Mouse (Mus musculus): Measurements from ENCODE around the gene Gm10295. TPM values are rescaled to one million over a fixed set of nuclear protein-coding genes. Genes with fewer than 3 reads are reported as not detected.

The Gm10295 gene
- polyA plus RNA-seq, 1 experiment from 2014 or later = not detected

- WGBS = 80% methylated on average over 3 of the region's 3 CpGs
- Histone ChIP-seq H3K36me3 (ENCODE audit: control insufficient read depth, insufficient read depth, low read length) (no peaks in the 10 kb centered on the region), H3K4me3 (ENCODE audit: low read length) (no peak overlapping the region), H3K27ac (ENCODE audit: low read length) (no peak overlapping the region), H3K27me3 (replicated peaks; ENCODE audit: control insufficient read depth, insufficient read depth, low read length) (no peaks in the 10 kb centered on the region), H3K4me2 (ENCODE audit: low read depth, low read length) (no peak overlapping the region), H3K4me1 (ENCODE audit: control insufficient read depth, insufficient read depth, low read length) (no peaks in the 10 kb centered on the region), H3K9ac (ENCODE audit: low read depth, low read length) (no peak overlapping the region), H3K9me3 (ENCODE audit: control insufficient read depth, low read length) (no peaks in the 10 kb centered on the region)
- no peak for ATAC-seq
These were observed 18.8 kb upstream of the Gm10295 start for GRCm38 (mm10) chr7:71370128-71370527.

- H3K36me3 ChIP-seq (ENCODE audit: control insufficient read depth, insufficient read depth, low read length) = no peaks in the 10 kb centered on the region
- peak; percentile 50; the same call in 1 of the 2 replicates for ATAC-seq
- no peaks in the 10 kb centered on the region for H3K9me3 ChIP-seq (ENCODE audit: control insufficient read depth, low read length)
- peak overlapping the region; percentile 36 for H3K27ac ChIP-seq (ENCODE audit: low read length)
- H3K4me3 ChIP-seq (ENCODE audit: low read length) = no peak overlapping the region
- 62% methylated on average over 13 of the region's 13 CpGs for WGBS
- no peak overlapping the region for H3K4me2 ChIP-seq (ENCODE audit: low read depth, low read length)
- H3K27me3 ChIP-seq (replicated peaks; ENCODE audit: control insufficient read depth, insufficient read depth, low read length) = no peaks in the 10 kb centered on the region
- no peaks in the 10 kb centered on the region for H3K4me1 ChIP-seq (ENCODE audit: control insufficient read depth, insufficient read depth, low read length)
- no peak overlapping the region for H3K9ac ChIP-seq (ENCODE audit: low read depth, low read length)
These were observed 17.4 kb upstream of the Gm10295 start for GRCm38 (mm10) chr7:71368543-71369181.

GRCm38 (mm10) chr7:71355596-71355995 lies 4.3 kb upstream of the Gm10295 start:
- ATAC-seq = no peak
- WGBS = 51% methylated on average over 5 of the region's 5 CpGs
- Histone ChIP-seq H3K4me1 (ENCODE audit: control insufficient read depth, insufficient read depth, low read length) (no peaks in the 10 kb centered on the region), H3K4me2 (ENCODE audit: low read depth, low read length) (no peak overlapping the region), H3K4me3 (ENCODE audit: low read length) (no peak overlapping the region), H3K9ac (ENCODE audit: low read depth, low read length) (no peak overlapping the region), H3K9me3 (ENCODE audit: control insufficient read depth, low read length) (no peaks in the 10 kb centered on the region), H3K36me3 (ENCODE audit: control insufficient read depth, insufficient read depth, low read length) (no peaks in the 10 kb centered on the region), H3K27ac (ENCODE audit: low read length) (no peak overlapping the region), H3K27me3 (replicated peaks; ENCODE audit: control insufficient read depth, insufficient read depth, low read length) (no peaks in the 10 kb centered on the region)

- Histone ChIP-seq H3K27me3 (replicated peaks; ENCODE audit: control insufficient read depth, insufficient read depth, low read length) (no peaks in the 10 kb centered on the region), H3K4me1 (ENCODE audit: control insufficient read depth, insufficient read depth, low read length) (no peaks in the 10 kb centered on the region)
- 78% methylated on average over 9 of the region's 9 CpGs for WGBS
These were observed 2.4 kb downstream of the Gm10295 start for GRCm38 (mm10) chr7:71348922-71349321.

GRCm38 (mm10) chr7:71324919-71325583 lies 26.2 kb downstream of the Gm10295 start:
- H3K9ac ChIP-seq (ENCODE audit: low read depth, low read length) = no peak overlapping the region
- H3K4me1 ChIP-seq (ENCODE audit: control insufficient read depth, insufficient read depth, low read length) = no peaks in the 10 kb centered on the region
- H3K9me3 ChIP-seq (ENCODE audit: control insufficient read depth, low read length) = no peaks in the 10 kb centered on the region
- 48% methylated on average over 11 of the region's 11 CpGs for WGBS
- no peaks in the 10 kb centered on the region for H3K27me3 ChIP-seq (replicated peaks; ENCODE audit: control insufficient read depth, insufficient read depth, low read length)
- H3K36me3 ChIP-seq (ENCODE audit: control insufficient read depth, insufficient read depth, low read length) = no peaks in the 10 kb centered on the region
- H3K27ac ChIP-seq (ENCODE audit: low read length) = no peak overlapping the region
- no peak overlapping the region for H3K4me2 ChIP-seq (ENCODE audit: low read depth, low read length)
- ATAC-seq = no peak
- H3K4me3 ChIP-seq (ENCODE audit: low read length) = no peak overlapping the region

More at GRCm38 (mm10) chr7:71348922-71349321, 2.4 kb downstream of the Gm10295 start:
- Histone ChIP-seq H3K27ac (ENCODE audit: low read length) (no peak overlapping the region), H3K9ac (ENCODE audit: low read depth, low read length) (no peak overlapping the region), H3K9me3 (ENCODE audit: control insufficient read depth, low read length) (no peaks in the 10 kb centered on the region), H3K4me2 (ENCODE audit: low read depth, low read length) (no peak overlapping the region), H3K36me3 (ENCODE audit: control insufficient read depth, insufficient read depth, low read length) (no peaks in the 10 kb centered on the region), H3K4me3 (ENCODE audit: low read length) (no peak overlapping the region)
- ATAC-seq = no peak

GRCm38 (mm10) chr7:71313148-71313765 lies 38.0 kb downstream of the Gm10295 start:
- ATAC-seq = no peak
- H3K27me3 ChIP-seq (replicated peaks; ENCODE audit: control insufficient read depth, insufficient read depth, low read length) = no peaks in the 10 kb centered on the region
- H3K9ac ChIP-seq (ENCODE audit: low read depth, low read length) = no peak overlapping the region
- H3K9me3 ChIP-seq (ENCODE audit: control insufficient read depth, low read length) = no peaks in the 10 kb centered on the region
- no peaks in the 10 kb centered on the region for H3K36me3 ChIP-seq (ENCODE audit: control insufficient read depth, insufficient read depth, low read length)
- no peak overlapping the region for H3K27ac ChIP-seq (ENCODE audit: low read length)
- no peaks in the 10 kb centered on the region for H3K4me1 ChIP-seq (ENCODE audit: control insufficient read depth, insufficient read depth, low read length)
- no peak overlapping the region for H3K4me3 ChIP-seq (ENCODE audit: low read length)
- WGBS = 59% methylated on average over 7 of the region's 7 CpGs
- H3K4me2 ChIP-seq (ENCODE audit: low read depth, low read length) = no peak overlapping the region

GRCm38 (mm10) chr7:71312375-71312774 lies 38.9 kb downstream of the Gm10295 start:
- Histone ChIP-seq H3K27ac (ENCODE audit: low read length) (no peak overlapping the region), H3K4me2 (ENCODE audit: low read depth, low read length) (no peak overlapping the region)

GRCm38 (mm10) chr7:71311411-71311810 lies 39.9 kb downstream of the Gm10295 start:
- peak; percentile 44 for ATAC-seq
- Histone ChIP-seq H3K4me1 (ENCODE audit: control insufficient read depth, insufficient read depth, low read length) (no peaks in the 10 kb centered on the region), H3K4me3 (ENCODE audit: low read length) (no peak overlapping the region), H3K36me3 (ENCODE audit: control insufficient read depth, insufficient read depth, low read length) (no peaks in the 10 kb centered on the region), H3K9ac (ENCODE audit: low read depth, low read length) (no peak overlapping the region), H3K27me3 (replicated peaks; ENCODE audit: control insufficient read depth, insufficient read depth, low read length) (no peaks in the 10 kb centered on the region), H3K27ac (ENCODE audit: low read length) (no peak overlapping the region), H3K9me3 (ENCODE audit: control insufficient read depth, low read length) (no peaks in the 10 kb centered on the region), H3K4me2 (ENCODE audit: low read depth, low read length) (no peak overlapping the region)
- WGBS = 43% methylated on average over 11 of the region's 11 CpGs

More at GRCm38 (mm10) chr7:71312375-71312774, 38.9 kb downstream of the Gm10295 start:
- no peaks in the 10 kb centered on the region for H3K4me1 ChIP-seq (ENCODE audit: control insufficient read depth, insufficient read depth, low read length)
- H3K4me3 ChIP-seq (ENCODE audit: low read length) = no peak overlapping the region
- ATAC-seq = no peak
- H3K36me3 ChIP-seq (ENCODE audit: control insufficient read depth, insufficient read depth, low read length) = no peaks in the 10 kb centered on the region
- H3K9me3 ChIP-seq (ENCODE audit: control insufficient read depth, low read length) = no peaks in the 10 kb centered on the region
- H3K9ac ChIP-seq (ENCODE audit: low read depth, low read length) = no peak overlapping the region
- H3K27me3 ChIP-seq (replicated peaks; ENCODE audit: control insufficient read depth, insufficient read depth, low read length) = no peaks in the 10 kb centered on the region
- 70% methylated on average over 3 of the region's 3 CpGs for WGBS

- no peak overlapping the region for H3K9ac ChIP-seq (ENCODE audit: low read depth, low read length)
- no peaks in the 10 kb centered on the region for H3K36me3 ChIP-seq (ENCODE audit: control insufficient read depth, insufficient read depth, low read length)
- no peak overlapping the region for H3K4me3 ChIP-seq (ENCODE audit: low read length)
- no peaks in the 10 kb centered on the region for H3K27me3 ChIP-seq (replicated peaks; ENCODE audit: control insufficient read depth, insufficient read depth, low read length)
- WGBS = 56% methylated on average over 8 of the region's 8 CpGs
- ATAC-seq = no peak
- H3K4me1 ChIP-seq (ENCODE audit: control insufficient read depth, insufficient read depth, low read length) = no peaks in the 10 kb centered on the region
- H3K27ac ChIP-seq (ENCODE audit: low read length) = no peak overlapping the region
- no peaks in the 10 kb centered on the region for H3K9me3 ChIP-seq (ENCODE audit: control insufficient read depth, low read length)
- no peak overlapping the region for H3K4me2 ChIP-seq (ENCODE audit: low read depth, low read length)
These were observed 43.2 kb downstream of the Gm10295 start for GRCm38 (mm10) chr7:71308051-71308450.

Data from intestine, embryonic 16.5 days (tissue).